Mouse (Mus musculus): ENCODE results near the gene Ly6g5b.

- TF ChIP-seq CTCF (IDR thresholded peaks at IDR 0.05; ENCODE audit: low read depth, low read length) = no peak
- no peak for TF ChIP-seq POLR2A (IDR thresholded peaks at IDR 0.05; ENCODE audit: borderline replicate concordance, low read depth, low read length)
Observed at GRCm38 (mm10) chr17:35068213-35068914, 46.9 kb downstream of the Ly6g5b start.
